Mouse (Mus musculus) embryonic facial prominence, embryonic 11.5 days (tissue): ENCODE measurements at regions not wholly inside any gene's neighbourhood (a gene's known extent, or its start where the extent isn't known, plus 50 kb on each side); places are given as distances from the start of the nearest gene placed in this dataset.
A peak's percentile ranks its signal among the peaks of the same experiment; 100 is the strongest.

Experiments used
- ATAC-seq: fragments of 200-750 bp; cut with Nextera tagmentation; replicated peaks from 2 replicates; pipeline ENCODE4 v1.8.0; 2017; ENCODE audit warnings: low read depth; ENCODE audit not compliant: insufficient number of reproducible peaks, low FRiP score, low TSS enrichment
- DNase-seq: peaks from one replicate; pipeline ENCODE4 v3.0.0-alpha.2; 2015; ENCODE audit warnings: low spot score
- H3K27ac ChIP-seq: fragments of 300-500 bp; sonication (generic); replicated peaks from 2 replicates; pipeline ENCODE4 v1.5.1; 2014; ENCODE audit warnings: mild to moderate bottlenecking, low read depth, low read length, control low read depth
- H3K27me3 ChIP-seq: fragments of 300-500 bp; sonication (generic); 2 replicates; pipeline ENCODE4 v1.6.1; 2014; ENCODE audit warnings: mild to moderate bottlenecking, low read length, moderate library complexity, mixed read lengths; ENCODE audit not compliant: control insufficient read depth, insufficient read depth
- H3K36me3 ChIP-seq: fragments of 300-500 bp; sonication (generic); replicated peaks from 2 replicates; pipeline ENCODE4 v1.6.1; 2014; ENCODE audit warnings: low read depth, mild to moderate bottlenecking, low read length, moderate library complexity, mixed read lengths; ENCODE audit not compliant: control insufficient read depth, insufficient read depth
- H3K4me1 ChIP-seq: fragments of 300-500 bp; sonication (generic); 2 replicates; pipeline ENCODE4 v1.6.1; 2014; ENCODE audit warnings: low read length, mixed read lengths; ENCODE audit not compliant: control insufficient read depth, insufficient read depth
- H3K4me2 ChIP-seq: fragments of 300-500 bp; sonication (generic); 2 replicates; pipeline ENCODE4 v1.6.1; 2014; ENCODE audit warnings: low read depth, mild to moderate bottlenecking, control low read depth, low read length, moderate library complexity
- H3K4me3 ChIP-seq: fragments of 300-500 bp; sonication (generic); 2 replicates; pipeline ENCODE4 v1.5.1; 2014; ENCODE audit warnings: low read depth, low read length, control low read depth
- H3K9ac ChIP-seq: fragments of 300-500 bp; sonication (generic); replicated peaks from 2 replicates; pipeline ENCODE4 v1.6.1; 2014; ENCODE audit warnings: mild to moderate bottlenecking, control low read depth, low read length
- H3K9me3 ChIP-seq: fragments of 300-500 bp; sonication (generic); replicated peaks from 2 replicates; pipeline ENCODE4 v1.6.1; 2016; ENCODE audit warnings: mild to moderate bottlenecking, low read length, inconsistent platforms, mixed read lengths; ENCODE audit not compliant: control insufficient read depth
- WGBS: fragments of 180-500 bp; shearing (Covaris S2); extraction: QIAGEN DNeasy Blood & Tissue Kit; methylation state at CpG from one replicate; pipeline ENCODE4 v1.1.7; 2014; 5-methylcytosine and 5-hydroxymethylcytosine counted together

DNA sequence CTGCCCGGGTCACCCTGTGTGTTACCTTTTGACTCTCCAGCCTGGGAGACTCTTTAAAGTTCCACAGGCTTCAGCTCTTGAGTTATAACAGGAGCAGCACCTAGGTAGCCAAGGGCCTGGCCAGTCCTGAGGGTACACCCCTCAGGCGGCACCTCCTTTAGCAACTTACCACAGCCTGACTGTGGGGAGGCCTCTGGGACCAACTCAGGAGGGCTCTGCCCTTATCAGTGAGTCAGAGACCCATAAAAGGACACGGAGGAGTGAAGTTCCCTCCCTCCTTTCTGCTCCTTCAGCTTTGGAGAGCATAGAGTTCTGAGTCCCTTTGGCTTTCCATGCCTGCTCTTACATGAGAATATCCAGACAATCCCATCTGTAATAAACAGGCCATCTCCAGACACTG is 222.5 kb upstream of the Msx2 start:
- no peak for DNase-seq
- Histone ChIP-seq H3K4me2 (no peak overlapping the region), H3K36me3 (no peaks in the 10 kb centered on the region), H3K9me3 (no peaks in the 10 kb centered on the region), H3K4me1 (no peaks in the 10 kb centered on the region), H3K9ac (no peak overlapping the region), H3K27ac (no peak overlapping the region), H3K27me3 (no peaks in the 10 kb centered on the region), H3K4me3 (no peak overlapping the region)
- WGBS = 56% methylated on average over 3 of the region's 3 CpGs
- ATAC-seq = no peak

DNA sequence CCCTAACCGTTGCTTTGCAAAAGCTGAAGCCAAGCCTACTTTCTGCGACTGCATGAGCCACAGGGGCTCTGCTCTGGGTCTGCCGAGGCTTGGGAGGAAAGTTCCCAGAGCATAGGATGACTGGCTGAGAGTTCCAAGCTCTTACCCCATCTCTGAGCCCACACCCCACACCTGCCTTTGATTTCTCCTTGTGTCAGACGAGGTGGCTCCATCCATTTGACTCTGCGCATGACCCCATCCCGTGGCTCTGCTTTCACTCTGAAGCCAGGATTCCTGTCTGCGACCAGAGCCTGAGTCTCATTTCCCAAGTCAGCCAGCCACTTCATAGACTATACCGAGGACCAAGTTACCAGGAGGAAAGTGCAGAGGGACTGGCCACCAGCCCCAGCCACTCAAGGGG is 216.1 kb upstream of the Msx2 start:
- no peak overlapping the region for H3K4me2 ChIP-seq
- H3K4me3 ChIP-seq = no peak overlapping the region
- no peaks in the 10 kb centered on the region for H3K9me3 ChIP-seq
- H3K27me3 ChIP-seq = no peaks in the 10 kb centered on the region
- H3K27ac ChIP-seq = no peak overlapping the region
- H3K4me1 ChIP-seq = no peaks in the 10 kb centered on the region
- DNase-seq (peak; percentile 57), ATAC-seq (no peak; the same call in 1 of the 2 replicates)
- H3K36me3 ChIP-seq = no peaks in the 10 kb centered on the region
- 30% methylated on average over 8 of the region's 8 CpGs for WGBS
- 0 out of 2 replicates have a peak overlapping the region, but pooled peaks have one; percentile 23 for H3K9ac ChIP-seq

DNA sequence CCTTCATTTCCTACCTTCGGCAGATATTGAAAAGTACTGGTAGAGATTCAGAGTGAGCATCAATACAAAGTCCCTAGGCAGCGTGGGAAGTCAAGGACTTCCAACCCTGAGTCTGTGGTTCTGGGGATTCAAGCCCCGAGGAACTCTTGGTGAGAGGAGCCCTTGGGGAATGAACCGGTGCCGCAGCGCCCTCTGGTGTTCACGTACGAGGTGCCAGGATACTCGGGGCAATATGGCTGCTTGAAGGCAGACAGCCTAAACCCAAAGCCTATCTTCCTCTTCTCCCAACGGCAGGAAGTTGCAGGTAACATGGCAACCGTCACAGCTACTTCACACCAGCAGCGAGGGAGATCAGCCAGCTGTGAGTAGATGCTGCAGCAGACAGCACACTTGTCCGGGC is 215.6 kb upstream of the Msx2 start:
- no peak overlapping the region for H3K27ac ChIP-seq
- no peaks in the 10 kb centered on the region for H3K4me1 ChIP-seq
- 7% methylated on average over 13 of the region's 13 CpGs for WGBS
- 0 out of 2 replicates have a peak overlapping the region, but pooled peaks have one; percentile 23 for H3K9ac ChIP-seq
- no peaks in the 10 kb centered on the region for H3K27me3 ChIP-seq
- DNase-seq (peak; percentile 92), ATAC-seq (no peak; the same call in 1 of the 2 replicates)
- H3K4me2 ChIP-seq = no peak overlapping the region
- H3K4me3 ChIP-seq = no peak overlapping the region
- H3K36me3 ChIP-seq = no peaks in the 10 kb centered on the region
- H3K9me3 ChIP-seq = no peaks in the 10 kb centered on the region

DNA sequence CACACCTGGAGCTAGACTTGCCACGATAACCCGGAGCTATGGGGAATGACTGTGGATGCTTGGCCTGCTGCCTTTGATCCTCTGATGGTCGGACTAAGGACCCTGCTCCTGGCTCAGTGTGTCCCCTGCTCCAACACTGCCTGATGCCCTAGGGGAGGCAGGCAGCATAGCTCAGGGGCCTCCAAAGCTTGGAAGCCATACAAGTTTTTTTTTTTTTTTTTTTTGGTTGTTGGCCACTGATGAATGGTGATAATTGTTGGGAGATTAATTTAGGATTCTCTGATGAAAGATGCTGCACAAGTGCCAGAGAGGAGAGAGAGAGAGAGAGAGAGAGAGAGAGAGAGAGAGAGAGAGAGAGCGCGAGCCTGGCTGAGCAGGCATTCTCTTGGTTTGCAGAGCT is 211.6 kb upstream of the Msx2 start:
- H3K27me3 ChIP-seq = no peaks in the 10 kb centered on the region
- no peak for DNase-seq
- 47% methylated on average over 5 of the region's 5 CpGs for WGBS

DNA sequence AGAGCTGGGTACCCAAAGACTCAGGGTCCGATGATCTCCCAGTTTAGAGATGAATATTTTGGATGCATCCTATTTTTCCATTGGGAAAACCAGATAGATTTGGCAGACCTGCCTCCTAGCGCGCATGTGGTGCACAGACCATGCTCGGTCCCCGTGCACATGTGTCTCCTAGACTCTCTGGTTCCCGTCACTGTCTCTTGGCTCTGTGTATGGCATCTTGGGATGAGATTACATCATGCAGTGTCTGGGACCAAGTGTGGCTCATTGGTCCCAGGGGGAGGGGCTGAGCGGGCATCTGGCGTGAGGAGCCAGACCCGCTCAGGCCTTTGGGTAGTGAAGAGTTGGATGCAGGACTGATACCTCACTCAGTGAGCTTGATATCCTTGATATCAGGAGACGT is 204.3 kb upstream of the Msx2 start:
- no peaks in the 10 kb centered on the region for H3K27me3 ChIP-seq
- H3K27ac ChIP-seq = no peak overlapping the region
- no peak for DNase-seq
- no peak overlapping the region for H3K4me3 ChIP-seq
- H3K9me3 ChIP-seq = no peaks in the 10 kb centered on the region
- H3K36me3 ChIP-seq = no peaks in the 10 kb centered on the region
- H3K9ac ChIP-seq = no peak overlapping the region
- WGBS = 94% methylated on average over 10 of the region's 10 CpGs
- H3K4me2 ChIP-seq = no peak overlapping the region
- no peaks in the 10 kb centered on the region for H3K4me1 ChIP-seq
- no peak for ATAC-seq

More for the DNA sequence above, 211.6 kb upstream of the Msx2 start:
- no peak overlapping the region for H3K4me2 ChIP-seq
- no peak overlapping the region for H3K27ac ChIP-seq
- no peak overlapping the region for H3K4me3 ChIP-seq
- no peaks in the 10 kb centered on the region for H3K4me1 ChIP-seq
- no peaks in the 10 kb centered on the region for H3K36me3 ChIP-seq
- H3K9ac ChIP-seq = no peak overlapping the region
- ATAC-seq = no peak
- H3K9me3 ChIP-seq = no peaks in the 10 kb centered on the region

DNA sequence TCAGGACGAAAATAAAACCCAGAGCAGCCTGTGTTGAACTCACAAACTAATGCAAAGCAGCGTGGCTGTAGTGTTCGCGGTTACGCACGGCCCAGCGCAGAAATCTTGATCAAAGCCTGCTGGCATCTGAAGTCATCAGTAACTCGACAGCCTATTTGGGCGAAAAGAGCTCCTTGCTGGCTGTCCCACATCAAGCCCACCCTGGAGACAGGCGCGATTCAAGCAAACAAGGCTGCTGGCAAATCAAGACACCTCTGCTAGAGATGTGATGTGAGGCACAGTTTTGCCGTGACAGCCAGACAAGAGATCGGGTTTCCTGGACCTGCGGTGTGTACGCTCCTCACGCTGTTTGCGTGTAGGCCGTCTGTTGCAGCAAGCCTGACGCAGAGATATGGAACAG is 197.5 kb upstream of the Msx2 start:
- no peaks in the 10 kb centered on the region for H3K9me3 ChIP-seq
- ATAC-seq = no peak
- WGBS = 43% methylated on average over 19 of the region's 19 CpGs
- no peak overlapping the region for H3K4me2 ChIP-seq
- H3K36me3 ChIP-seq = no peaks in the 10 kb centered on the region
- H3K4me1 ChIP-seq = no peaks in the 10 kb centered on the region
- H3K27ac ChIP-seq = no peak overlapping the region
- H3K4me3 ChIP-seq = no peak overlapping the region
- H3K27me3 ChIP-seq = no peaks in the 10 kb centered on the region
- H3K9ac ChIP-seq = no peak overlapping the region
- peak; percentile 57 for DNase-seq

DNA sequence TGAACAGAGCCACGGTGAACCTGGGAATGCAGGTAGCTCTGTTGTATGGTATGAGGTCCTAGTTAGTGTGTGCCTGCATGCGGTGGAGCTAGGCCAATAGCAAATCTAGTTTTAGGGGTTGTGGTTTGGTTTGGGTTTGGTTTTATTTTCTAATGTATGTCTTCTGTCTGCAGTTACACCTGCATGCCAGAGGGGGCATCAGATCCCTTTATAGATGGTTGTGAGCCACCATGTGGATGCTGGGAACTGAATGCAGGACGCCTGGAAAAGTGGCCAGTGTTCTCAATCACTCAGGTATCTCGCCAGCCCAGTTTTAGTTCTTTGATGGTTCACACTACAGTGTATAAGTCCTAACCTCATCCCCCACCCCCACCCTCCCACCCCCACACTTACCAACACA is 194.6 kb upstream of the Msx2 start:
- Histone ChIP-seq H3K27ac (no peak overlapping the region), H3K27me3 (no peaks in the 10 kb centered on the region), H3K4me3 (no peak overlapping the region), H3K4me1 (no peaks in the 10 kb centered on the region), H3K9me3 (no peaks in the 10 kb centered on the region), H3K4me2 (no peak overlapping the region), H3K9ac (no peak overlapping the region), H3K36me3 (no peaks in the 10 kb centered on the region)
- DNase-seq (no peak), ATAC-seq (no peak)
- WGBS = 85% methylated on average over 4 of the region's 4 CpGs

DNA sequence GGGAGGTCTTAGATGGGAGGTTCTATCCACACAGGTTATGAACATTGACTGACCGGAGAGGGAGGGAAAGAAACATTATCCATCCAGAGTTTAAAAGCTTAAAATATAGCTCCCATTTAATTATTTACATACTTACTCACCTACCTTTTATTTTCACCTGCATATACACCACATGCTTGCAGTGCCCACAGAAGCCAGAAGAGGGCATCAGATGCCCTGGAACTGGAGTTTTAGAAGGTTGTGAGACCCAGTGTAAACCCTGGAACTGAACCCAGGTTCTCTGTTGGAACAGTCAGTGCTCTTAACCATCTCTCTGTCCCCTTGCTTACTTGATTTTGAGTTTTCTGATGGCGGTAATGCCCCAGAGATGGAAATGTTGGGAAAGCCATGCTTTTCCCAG is 192.7 kb upstream of the Msx2 start:
- H3K4me2 ChIP-seq = no peak overlapping the region
- H3K27me3 ChIP-seq = no peaks in the 10 kb centered on the region
- WGBS = 97% methylated on average over 2 of the region's 2 CpGs
- ATAC-seq = no peak
- H3K9me3 ChIP-seq = no peaks in the 10 kb centered on the region
- no peak for DNase-seq
- no peak overlapping the region for H3K9ac ChIP-seq
- H3K27ac ChIP-seq = no peak overlapping the region
- H3K4me1 ChIP-seq = no peaks in the 10 kb centered on the region
- no peaks in the 10 kb centered on the region for H3K36me3 ChIP-seq
- H3K4me3 ChIP-seq = no peak overlapping the region
